Mouse (Mus musculus) heart, postnatal 0 days (tissue): ENCODE measurements around the gene Hist1h1b.
"Not testable (repeated sequence)": the region's sequence is repeated elsewhere in the genome, so short reads cannot be mapped to it uniquely, and the experiment has no call there.

Experiments
- CTCF ChIP-seq: IDR thresholded peaks from 2 replicates; pipeline ENCODE4 v1.5.1; 2016; ENCODE audit warnings: antibody characterized with exemption, control low read depth, low read depth
- EP300 ChIP-seq: IDR thresholded peaks from 2 replicates; pipeline ENCODE4 v1.6.1; 2016; ENCODE audit warnings: antibody characterized with exemption, low read depth

DNA sequence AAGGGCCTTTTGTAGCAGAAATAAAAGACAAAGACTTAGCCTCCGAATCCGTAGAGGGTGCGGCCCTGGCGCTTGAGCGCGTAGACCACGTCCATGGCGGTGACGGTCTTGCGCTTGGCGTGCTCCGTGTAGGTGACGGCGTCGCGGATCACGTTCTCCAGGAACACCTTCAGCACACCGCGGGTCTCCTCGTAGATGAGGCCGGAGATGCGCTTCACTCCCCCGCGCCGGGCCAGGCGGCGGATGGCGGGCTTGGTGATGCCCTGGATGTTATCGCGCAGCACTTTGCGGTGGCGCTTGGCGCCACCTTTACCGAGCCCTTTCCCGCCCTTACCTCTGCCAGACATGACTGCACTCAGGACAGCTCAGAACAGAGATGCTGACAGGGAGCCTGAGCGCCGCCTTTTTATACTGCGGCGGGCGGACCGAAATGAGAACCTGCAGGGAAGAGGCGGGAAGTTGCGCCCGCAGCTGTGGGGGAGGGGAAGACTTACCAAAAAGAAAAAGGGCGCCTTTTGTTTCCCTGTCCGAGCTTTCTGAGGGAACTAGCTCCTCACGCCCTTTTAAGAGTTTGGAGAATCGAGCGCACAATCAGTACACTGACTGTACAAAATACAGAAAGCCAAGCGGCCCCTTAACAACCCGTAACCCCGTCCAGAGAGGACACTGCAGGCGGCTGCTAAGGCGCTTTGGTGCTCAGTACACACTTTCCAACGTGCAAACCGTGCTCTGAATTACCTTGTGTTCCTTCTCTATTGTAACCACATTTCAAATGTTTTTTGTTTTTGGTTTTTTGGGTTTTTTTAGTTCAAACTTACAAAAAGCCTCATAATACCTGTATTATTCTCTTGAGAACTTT is 30.0 kb downstream of the Hist1h1b start, which contains the start of gene Hist1h4k:
- TF ChIP-seq CTCF, EP300: not testable (repeated sequence)
